Mouse (Mus musculus) retina, postnatal 7 days (tissue): ENCODE measurements around the gene Tor4a.

Experiments
- DNase-seq: peaks from one replicate; pipeline ENCODE4 v3.0.0-alpha.2; 2012; ENCODE audit warnings: low read depth, low spot score

Tor4a gene

GRCm38 (mm10) chr2:25170326-25171100, 26.2 kb downstream of the Tor4a start:
- no peak for DNase-seq

- DNase-seq, result no peak
These were observed 26.9 kb downstream of the Tor4a start for GRCm38 (mm10) chr2:25169778-25170177.

- no peak for DNase-seq
These were observed 28.1 kb downstream of the Tor4a start for GRCm38 (mm10) chr2:25168665-25168978.

- peak; percentile 24 for DNase-seq
These were observed 28.6 kb downstream of the Tor4a start for GRCm38 (mm10) chr2:25167919-25168664.

GRCm38 (mm10) chr2:25167481-25167880, 29.2 kb downstream of the Tor4a start:
- no peak for DNase-seq

- peak; percentile 45 for DNase-seq
These were observed 39.0 kb downstream of the Tor4a start for GRCm38 (mm10) chr2:25157655-25158054.

- no peak for DNase-seq
These were observed 39.7 kb downstream of the Tor4a start for GRCm38 (mm10) chr2:25156990-25157389.

GRCm38 (mm10) chr2:25156177-25156576, 40.5 kb downstream of the Tor4a start:
- no peak for DNase-seq

GRCm38 (mm10) chr2:25151280-25151956, 45.3 kb downstream of the Tor4a start:
- DNase-seq, result no peak

- DNase-seq, result no peak
These were observed 47.0 kb downstream of the Tor4a start for GRCm38 (mm10) chr2:25149643-25150042.

GRCm38 (mm10) chr2:25147892-25148291, 48.8 kb downstream of the Tor4a start:
- DNase-seq, result no peak

GRCm38 (mm10) chr2:25147398-25147797, 49.3 kb downstream of the Tor4a start:
- no peak for DNase-seq

GRCm38 (mm10) chr2:25145346-25145745, 51.3 kb downstream of the Tor4a start:
- DNase-seq, result no peak
